Mouse (Mus musculus) lung, adult 2 months (tissue): Measurements from ENCODE around the gene Naaa.

ENCODE experiments used
- CTCF ChIP-seq: fragments of 200-500 bp; IDR thresholded peaks from 2 replicates; pipeline ENCODE4 v1.5.1; 2011; ENCODE audit warnings: mild to moderate bottlenecking, low read length, control low read depth; ENCODE audit not compliant: insufficient read depth
- POLR2A ChIP-seq: fragments of 200-500 bp; IDR thresholded peaks from 2 replicates; pipeline ENCODE4 v1.6.1; 2011; ENCODE audit warnings: low read depth, mild to moderate bottlenecking, control low read depth, low read length, borderline replicate concordance; ENCODE audit errors: extremely low read depth

DNA sequence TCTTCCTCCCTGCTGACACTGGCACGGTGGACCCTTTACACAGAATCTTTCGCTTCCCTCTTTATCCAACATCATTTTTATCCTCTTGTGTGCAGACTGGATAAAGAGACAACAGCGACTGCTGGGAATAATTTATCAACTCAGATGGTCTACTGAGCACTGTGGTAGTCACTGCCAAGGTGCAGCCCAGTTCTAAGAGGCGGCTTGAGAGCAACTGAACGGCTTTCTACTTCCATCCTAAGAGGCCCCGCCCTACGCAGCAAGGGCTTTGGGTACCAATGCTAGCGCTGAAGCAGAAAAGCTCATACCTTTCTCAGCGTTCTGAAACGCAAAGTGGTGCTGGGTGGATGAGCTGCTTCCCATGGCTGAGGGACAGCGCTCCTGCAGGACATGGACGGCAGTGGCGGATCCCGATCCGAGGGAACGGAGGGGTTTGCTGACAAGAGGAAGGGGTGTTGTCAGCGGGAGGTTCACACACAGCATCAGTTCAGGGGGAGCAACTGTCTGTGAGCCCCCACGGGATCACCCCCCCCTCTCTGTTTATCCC, 25.1 kb downstream of the Naaa start:
- peak; percentile 27; the same call in 1 of the 2 replicates for TF ChIP-seq CTCF
- no peak for TF ChIP-seq POLR2A
